Mouse (Mus musculus): ENCODE results near the gene Osbpl11.

DNA sequence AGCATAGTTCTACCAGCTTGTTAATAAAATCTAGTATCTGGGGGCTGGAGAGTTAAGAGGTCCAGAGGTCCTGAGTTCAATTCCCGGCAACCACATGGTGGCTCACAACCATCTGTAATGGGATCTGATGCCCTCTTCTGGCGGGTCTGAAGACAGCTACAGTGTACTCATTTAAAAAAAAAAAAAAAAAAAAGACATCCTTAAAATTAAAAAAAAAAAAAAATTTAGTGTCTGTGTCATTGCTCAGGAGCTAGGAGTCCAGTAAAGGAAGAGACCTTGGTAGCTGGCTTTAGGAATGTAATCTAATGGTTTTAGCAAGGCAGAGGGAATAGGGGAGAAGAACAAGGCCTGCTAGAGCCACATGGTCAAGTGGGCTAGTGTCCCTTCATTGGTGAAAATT lies 25.9 kb downstream of the Osbpl11 start:
- TF ChIP-seq POLR2A (IDR thresholded peaks at IDR 0.05; ENCODE audit: insufficient read depth, low read depth, low read length): no peak
- TF ChIP-seq CTCF (IDR thresholded peaks at IDR 0.05): peak; percentile 27
- no peak for TF ChIP-seq EP300 (IDR thresholded peaks at IDR 0.05; ENCODE audit: insufficient read depth, low read depth, low read length)

All from heart, adult 2 months (tissue).